Mouse (Mus musculus): ENCODE data around the gene Cep112.

Gene Cep112

DNA sequence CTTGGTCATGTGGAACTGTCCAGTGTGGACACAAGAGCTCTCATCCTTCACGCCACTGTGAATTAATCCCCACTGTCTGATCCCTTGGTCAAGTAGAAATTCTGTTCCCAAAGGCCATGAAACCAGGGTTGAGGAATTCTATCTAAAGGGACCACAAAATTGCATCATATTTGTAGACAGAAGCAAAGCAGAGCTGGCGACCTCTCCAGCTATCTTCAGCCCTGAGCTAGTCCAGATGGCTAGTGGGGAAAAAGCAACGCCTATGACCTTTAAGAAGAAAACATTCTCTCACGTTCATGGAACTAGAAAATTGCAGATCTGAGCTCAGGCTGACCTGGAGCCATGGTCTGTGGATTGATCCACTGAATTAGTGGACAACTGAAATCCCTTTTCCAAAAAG is 455.6 kb downstream of the Cep112 start:
- DNase-seq (ENCODE audit: low spot score), result peak; percentile 2

DNA sequence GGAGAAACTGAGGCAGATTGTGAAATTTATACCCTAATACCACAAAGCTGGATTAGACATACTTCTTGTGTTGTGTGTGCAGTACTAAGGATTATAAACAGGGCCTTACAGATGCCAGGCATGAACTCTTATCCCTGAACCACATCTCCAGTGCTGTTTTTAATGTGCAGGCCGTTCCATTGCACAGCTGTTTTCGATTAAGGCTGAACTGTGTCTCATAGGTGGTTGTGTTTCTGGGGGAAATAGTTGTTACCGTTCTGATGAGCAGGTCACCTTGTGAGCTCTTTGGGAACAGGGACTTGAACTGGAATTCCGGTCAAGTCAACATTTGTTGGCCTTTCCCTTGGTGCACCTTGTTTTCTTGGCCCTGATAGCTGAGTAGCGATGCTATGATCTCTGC is 456.7 kb downstream of the Cep112 start:
- no peak for DNase-seq (ENCODE audit: low spot score)

DNA sequence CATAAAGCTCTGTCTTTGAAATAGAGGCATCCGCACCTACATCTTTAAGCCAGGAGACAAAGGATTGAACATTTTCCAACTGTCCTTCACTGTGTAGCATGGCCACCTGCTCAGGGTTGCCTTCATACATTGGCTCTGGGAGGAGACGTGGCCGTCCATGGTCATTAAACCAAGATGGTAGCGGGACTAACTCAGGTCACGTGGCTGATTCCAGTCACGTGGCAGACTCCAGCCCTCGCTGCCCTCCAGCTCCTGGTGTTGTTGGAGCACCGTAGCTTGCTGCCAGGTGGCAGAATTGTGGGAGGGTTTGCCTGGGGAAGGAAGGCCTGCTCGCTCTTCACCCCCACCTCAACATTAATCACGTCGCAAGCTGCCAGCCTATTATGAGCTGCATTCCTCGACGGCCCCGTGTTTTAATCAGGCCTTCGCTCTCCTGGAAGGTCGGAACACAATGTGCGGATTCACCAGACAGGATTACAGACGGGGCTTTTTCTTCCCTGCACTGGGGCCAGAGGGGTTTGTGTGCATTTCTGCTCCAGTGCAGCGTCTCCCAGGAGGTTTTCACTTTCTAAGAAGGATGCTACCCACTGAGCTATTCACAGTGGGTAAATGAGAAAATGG is 460.4 kb downstream of the Cep112 start:
- DNase-seq (ENCODE audit: low spot score), result no peak

DNA sequence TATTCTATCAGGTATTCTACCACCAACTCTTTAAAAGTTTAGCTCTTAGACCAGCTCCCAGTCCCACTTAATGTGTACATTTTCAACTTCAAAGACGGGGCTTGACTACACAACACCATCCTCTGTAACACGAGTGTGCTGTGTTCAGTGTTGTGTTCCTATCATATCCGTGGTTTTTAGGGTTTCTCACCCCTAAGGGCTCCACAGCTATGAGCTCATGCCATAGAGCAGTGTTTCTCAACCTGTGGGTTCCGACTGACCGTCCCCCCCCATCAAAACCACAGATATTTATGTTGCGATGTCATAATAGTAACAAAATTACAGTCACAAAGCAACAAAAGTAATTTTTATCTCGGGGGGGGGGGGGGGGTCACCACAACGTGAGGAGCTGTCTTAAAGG is 461.1 kb downstream of the Cep112 start:
- no peak for DNase-seq (ENCODE audit: low spot score)

DNA sequence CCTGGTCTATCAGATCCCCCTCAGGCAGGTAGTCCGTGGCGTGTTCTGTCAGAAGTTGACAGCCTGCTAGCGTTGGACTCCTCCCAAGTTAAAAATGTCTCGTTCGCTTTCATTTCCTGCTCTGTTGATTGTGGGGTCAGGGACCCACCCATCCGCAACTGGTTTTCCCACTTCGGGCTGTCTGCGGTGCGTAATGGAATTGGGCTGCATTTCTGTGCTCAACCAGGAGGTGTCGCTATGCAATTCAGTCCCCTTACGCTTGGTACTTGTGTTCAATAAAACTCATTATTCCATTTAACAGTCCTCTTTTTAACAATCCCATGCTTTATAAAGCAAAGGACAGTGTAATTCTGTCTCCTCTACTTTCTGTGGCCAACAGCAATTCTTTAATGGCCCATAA is 464.1 kb downstream of the Cep112 start:
- DNase-seq (ENCODE audit: low spot score), result no peak

DNA sequence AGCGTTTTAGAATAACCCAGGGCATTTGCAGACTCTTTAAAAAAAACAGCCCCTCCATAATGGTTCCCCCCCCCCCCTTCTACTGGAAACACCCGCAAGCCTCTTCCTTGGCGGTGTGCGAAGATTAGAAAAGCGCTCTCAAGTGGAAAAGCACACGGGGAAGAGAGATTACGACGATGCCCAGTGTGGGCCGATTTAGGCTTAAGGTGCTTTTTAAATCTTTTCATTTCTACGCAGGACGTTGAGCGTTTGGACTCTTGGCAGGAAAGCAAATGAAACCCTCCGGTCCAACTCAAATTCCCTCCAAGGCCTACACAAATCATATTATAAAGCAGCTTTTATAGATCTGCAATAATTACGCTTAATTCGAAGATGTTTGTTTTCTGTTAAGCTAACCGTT is 465.6 kb downstream of the Cep112 start:
- no peak for DNase-seq (ENCODE audit: low spot score)

DNA sequence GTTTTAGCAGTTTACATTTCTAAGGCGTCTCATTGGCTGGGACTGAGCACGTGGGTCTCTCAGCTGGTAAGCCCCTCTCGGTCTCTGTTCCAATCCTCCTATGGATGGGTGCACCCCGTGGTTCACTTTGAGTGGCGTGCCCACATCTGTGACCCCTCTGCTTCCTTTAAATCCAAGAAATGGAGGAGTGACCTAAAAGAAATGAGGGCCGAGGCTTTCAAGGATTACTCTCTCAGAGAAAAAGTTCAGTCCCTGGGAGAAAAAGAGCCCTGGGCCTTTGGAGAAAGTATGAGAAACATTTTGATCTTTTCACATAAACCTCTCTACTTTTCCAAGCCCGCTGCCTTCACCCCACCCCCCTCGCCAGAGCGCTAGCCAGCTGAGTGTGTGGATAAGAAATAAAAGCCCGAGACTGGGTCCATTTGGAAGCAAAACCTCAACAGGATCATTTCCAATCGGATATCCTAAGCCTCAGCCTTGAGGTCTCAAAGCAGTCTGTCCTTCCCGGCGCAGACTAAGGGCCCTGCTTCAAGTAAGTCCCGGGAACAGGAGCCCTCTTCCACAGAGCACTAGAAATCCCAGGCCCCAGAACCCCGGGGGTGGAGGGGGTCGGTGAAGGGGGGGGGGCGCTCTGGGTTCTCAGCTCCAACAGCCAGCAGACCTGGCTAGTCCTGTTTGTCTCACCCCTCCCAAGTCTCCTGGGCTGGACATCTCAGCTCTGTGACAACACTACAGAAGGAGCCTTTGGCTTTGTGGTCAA is 466.3 kb downstream of the Cep112 start:
- no peak for DNase-seq (ENCODE audit: low spot score)

DNA sequence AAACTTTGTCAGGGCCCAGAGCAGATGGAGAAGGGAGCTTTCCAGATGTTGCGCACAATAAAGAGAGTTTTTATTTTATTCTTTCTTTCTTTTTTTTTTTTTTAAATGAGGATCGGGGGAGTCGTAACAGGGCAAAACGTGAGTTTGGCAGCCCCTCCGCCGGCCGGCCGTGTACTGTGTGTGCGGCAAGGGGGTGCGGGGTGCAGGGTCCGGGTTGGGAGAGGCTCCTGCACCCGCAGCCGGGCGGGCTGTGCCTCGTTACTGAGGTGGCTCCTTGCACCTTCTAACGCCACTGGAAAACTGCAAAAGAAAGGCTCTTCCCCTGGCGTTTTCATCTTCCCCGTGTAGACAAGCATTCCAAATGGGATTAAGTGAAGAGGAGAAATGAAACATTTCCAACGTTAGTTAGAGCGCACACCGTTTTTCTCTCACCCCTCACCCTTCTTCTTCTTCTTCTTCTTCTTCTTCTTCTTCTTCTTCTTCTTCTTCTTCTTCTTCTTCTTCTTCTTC is 466.9 kb downstream of the Cep112 start:
- DNase-seq (ENCODE audit: low spot score), result no peak

DNA sequence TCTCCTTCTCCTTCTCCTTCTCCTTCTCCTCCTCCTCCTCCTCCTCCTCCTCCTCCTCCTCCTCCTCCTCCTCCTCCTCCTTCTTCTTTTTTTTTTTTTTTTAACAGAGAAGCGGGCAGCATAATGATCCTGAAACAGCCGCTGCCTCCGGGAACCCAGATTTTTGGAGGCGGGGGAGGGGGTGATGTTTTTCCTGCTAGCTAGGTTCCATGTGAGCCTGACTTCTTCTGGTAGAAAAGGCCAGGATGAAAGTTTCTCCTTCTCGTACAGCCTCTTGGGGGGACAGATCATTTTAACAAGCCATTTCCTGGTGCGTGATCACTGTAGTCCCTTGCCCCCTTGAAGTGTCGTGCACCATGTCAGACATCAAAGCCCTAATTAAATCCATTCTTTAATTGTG is 467.4 kb downstream of the Cep112 start:
- no peak for DNase-seq (ENCODE audit: low spot score)

DNA sequence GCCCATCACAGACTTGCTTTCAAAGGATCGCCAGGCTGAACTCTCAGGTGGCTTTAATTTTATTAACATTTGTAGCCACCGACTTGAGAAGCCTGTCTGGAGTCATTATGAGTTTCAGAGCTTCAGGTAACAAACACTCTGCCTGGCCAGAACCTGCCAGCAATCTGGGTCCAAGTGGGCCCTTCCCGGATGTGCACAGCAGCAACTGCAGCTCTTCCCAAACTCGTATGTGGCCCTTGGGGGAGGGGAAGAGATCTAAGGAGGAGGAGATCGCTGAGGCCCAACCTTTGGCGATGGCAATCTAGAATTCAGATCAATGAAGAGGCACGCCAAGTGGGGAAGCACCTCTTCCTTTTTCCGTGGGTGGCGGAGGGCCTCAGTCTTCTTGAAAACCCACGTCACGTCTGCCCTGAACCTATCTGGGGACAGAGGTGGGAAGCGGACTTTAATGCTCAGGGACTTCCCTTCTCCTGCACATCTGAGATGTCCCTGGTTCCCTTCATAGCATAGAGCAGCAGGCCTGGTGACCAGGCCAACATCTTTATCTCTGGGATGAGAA is 468.3 kb downstream of the Cep112 start:
- DNase-seq (ENCODE audit: low spot score), result no peak

DNA sequence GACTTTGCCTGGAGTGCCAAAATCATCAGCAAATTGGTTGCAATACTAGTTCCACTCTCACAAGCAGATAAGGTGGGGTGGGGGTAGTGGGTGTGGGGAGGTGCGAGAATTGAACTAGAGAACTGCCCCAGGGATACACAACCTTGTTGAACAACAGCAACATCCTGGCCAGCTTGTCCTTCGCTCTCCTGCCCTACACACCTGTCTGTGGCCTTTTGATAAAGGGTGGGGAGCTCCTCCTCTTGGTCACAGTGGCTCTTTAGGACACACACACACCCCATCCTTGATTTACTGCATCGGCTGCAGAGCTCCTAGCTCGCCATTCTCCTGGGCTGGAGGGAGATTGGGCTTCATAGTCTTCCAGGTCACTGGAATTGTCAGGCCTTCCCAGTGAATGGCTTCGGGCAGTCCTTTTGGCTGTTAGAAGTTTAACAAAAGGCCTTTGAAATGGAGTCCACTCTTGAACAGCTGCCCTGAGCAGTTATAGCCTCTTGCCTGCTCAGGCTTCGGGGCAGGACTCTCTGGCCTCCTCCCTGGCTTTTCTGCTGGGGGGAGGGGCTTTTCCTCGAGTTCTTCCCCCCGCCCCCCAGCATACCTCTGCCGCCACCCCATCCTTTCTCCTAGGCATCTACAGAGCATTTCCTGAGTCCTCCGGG is 469.0 kb downstream of the Cep112 start:
- DNase-seq (ENCODE audit: low spot score), result no peak

DNA sequence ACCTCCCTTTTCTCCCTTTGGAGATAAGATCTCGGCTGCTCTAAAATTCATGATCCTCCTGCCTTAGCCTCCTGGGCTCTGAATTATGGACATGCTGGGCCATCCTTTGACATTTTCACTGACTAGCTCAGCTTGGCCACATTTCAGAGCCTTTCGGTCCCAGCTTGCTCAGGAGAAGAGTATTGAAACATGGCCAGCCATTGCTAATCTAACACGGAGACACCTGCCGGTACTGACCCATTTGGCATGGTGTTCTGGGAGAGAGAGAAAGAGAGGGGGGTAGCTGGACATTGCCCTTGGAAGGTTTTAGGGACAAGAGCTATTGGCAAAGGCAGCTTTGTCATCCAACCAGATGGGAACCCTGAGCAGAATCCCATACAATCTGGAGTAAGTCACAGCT is 472.0 kb downstream of the Cep112 start:
- DNase-seq (ENCODE audit: low spot score), result no peak

DNA sequence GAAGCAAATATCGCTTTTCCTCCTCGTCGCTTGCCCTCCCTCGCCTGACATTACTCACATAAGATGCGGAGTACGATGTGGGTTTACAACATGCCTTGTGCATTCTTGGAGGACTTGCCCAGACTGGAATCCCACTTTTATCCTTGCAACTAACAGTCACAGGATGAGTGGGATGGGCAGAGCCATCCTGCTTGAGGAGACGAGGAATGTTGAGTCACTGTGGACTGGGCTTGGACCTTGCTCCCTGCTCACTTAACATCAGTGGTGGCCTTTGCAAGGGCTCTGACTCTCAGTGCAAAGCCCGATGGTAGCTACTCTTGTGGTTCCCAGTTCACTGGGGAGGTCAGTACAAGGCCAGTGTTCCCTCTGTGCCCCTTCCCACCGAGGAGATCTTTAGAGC is 473.1 kb downstream of the Cep112 start:
- DNase-seq (ENCODE audit: low spot score), result no peak

DNA sequence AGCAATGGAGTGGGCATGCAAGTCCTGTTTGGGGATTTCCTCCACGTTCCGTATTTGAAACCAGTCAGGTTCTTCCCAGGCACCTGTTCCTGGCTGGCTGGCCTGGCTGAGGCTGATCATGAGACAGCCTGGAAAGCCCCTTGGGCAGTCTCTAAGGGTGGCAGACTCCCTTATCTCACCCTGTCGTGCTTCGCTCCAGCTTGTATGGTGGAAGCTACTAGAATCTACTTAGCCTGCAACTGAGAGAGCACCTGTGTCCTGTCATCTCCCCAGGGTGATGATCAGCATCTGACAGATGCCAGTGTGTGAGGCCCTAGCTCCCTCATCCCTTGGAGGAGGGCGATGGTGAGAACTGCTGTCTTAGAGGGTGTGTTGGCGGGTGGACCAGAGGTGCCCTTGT is 473.5 kb downstream of the Cep112 start:
- no peak for DNase-seq (ENCODE audit: low spot score)

DNA sequence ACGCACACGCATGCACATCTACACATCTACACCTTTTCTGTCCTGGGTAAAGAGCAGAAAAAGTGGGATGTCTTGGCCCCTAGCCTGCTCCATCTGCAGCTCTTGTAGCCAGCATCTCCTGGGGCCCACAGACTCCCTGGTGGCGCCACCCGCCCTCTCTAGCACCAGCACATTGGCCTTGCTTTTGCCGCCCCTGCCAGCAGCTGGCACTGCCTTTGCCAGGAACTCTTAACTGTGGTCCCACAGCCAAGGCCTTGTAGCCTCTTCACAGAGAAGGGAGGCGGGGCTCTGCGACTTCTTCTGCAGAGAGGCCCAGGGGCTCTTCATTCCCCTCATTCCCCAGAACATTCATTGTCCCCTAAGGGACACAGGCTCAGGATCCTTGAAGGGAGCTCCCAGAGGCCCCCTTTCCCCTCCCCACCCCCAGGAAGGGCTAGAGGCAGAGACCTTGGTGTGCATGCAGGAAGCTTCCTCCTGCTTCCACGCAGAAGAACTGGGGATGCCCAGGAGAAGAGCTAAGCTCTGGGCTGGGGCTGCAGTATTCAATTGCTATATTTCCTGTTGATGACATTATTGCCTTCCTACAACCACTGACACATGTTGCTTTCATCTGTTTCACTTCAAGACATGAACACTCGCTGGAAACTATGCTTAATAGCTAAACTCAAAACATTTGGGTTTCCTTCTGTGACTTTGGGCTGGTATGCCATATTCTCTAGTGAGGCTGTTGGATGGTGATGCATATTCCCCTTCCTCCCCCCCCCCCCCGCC is 475.9 kb downstream of the Cep112 start:
- DNase-seq (ENCODE audit: low spot score), result no peak

DNA sequence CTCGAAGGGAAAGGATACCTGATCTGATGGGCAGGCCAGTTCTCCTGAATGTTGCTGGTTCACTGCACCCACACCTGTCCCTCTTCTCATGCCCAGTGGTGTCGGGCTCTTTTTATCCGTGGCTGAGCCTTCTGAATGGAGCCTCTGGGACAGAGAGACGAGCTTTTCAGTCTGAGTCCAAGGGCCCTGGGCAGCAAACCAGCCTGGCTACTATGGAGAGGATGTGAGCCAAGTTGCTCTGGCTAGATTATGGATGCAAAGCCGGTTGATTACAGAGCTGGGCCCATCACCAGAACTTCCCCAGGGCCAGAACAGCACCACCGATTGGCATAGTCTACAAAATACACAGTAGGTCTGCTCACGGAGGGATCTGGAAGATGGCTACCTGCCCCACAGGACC is 476.7 kb downstream of the Cep112 start:
- DNase-seq (ENCODE audit: low spot score), result no peak

DNA sequence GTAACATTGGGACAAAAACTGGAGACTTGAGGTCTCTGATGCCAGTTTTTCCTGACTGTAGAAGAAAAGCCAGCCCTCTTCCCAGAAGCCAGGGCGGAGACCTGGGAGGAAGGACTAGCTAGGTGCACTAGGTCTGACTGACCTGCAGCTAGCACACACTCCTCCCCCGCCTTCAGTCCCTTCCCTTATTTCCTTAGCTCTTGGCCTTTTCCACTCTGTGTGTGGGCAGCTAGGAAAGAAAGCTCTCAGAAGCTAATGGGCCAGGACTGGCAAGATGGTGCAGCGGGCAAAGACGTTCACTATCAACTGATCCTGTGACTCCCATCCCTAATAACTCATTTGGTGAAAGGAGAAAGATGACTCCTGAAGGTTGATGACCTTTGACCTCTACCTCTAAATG is 477.3 kb downstream of the Cep112 start:
- DNase-seq (ENCODE audit: low spot score), result no peak

DNA sequence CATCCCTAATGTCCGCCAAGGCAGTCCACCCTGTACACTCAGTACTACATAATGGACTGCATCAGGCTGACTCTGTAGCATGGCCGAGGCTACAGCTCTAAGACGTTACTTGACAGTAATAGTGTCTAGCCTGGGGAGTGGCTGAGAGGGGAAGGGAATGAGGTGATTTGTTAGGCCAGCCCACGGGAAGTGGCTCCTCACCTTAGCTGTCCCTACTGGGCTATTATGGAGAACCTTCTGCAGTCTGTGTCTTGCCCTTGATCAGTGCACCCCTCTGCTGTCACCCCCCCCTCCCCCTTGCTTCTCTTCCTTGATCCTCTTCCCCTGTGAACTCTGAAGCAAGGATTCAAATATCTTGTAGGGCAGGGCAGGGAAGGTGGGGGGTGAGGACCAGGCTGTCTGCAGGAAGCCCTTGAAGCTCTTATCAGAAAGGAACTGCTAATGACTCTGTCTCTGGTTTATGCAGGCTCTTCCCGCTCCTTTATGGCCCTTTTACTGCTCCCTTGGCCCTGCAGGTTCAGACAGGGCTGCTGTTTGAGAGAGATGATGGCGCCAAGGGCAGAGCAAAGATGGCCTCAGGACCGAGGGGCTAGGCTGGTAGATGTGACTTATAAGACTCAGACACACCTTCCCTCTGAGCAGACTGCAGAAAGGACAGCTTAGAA is 481.7 kb downstream of the Cep112 start:
- no peak for DNase-seq (ENCODE audit: low spot score)

DNA sequence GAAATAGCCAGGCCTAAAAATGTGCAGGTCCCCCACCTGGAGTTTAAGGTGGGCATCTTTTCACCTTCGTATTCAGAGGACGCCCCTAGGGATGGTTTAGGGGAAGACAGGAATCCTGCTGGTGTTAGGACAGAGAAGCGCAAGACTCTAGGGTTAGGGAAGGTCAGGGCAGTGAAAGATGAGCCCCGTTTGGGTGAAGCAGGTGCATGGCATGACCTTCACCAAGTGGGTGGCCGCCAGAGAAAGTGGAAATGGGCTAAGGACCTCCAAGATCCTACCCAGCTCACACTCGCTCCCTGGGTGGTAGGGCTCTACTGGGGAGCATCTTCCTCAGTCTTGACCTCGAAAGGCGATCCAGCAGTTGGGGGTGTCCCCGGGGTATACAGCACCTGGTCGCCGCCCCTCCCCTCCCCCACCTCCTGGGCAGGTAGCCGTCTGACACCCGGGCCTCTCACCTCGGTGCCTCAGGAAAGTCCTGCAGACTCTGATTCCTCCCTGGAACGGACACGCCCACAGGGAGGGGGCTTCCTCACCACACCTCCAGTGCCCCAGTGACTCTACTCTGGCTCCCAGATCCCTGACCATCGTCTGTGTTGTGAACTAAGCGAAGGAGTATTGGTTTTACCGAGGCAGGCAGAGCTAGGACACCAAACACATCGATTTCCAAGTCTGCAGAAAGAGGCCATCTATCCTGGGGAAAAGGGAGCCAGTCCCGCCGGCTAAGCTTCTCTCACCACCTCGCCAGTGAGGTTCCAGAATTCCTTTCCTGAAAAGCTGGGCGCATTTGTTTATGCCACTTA is 484.6 kb downstream of the Cep112 start:
- no peak for DNase-seq (ENCODE audit: low spot score)

All from adipocyte (in vitro differentiated cells).